Mouse (Mus musculus) c-Kit-negative CD71-positive TER-119-positive erythroid progenitor cells, embryonic 14.5 days (primary cell): ENCODE measurements around the gene Eif4g3.

Source experiments
- DNase-seq: peaks from one replicate; pipeline ENCODE4 v3.0.0-alpha.2; 2013; ENCODE audit warnings: low read depth, low spot score

Eif4g3 gene

GRCm38 (mm10) chr4:138217951-138218685 is 225.3 kb downstream of the Eif4g3 start:
- DNase-seq = no peak

DNA sequence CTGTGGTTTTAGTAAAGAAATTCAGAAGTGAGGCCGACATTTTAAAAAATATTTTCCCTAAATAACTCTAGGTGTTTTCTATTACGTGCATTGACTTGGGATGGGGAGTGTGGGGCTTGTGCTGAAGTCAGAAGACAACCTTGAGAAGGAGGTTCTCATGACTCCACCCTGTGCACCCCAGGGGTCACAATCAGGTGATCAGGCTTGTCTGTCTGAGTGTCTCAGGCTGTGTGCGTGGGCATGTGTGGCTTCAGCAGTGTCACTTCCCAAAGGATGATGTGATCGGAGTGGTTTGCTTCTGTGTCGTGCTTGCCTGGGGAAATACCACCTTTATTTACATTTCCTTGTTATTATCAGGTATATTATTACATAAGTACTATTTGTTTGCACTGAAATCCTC is 226.5 kb downstream of the Eif4g3 start:
- DNase-seq = no peak

DNA sequence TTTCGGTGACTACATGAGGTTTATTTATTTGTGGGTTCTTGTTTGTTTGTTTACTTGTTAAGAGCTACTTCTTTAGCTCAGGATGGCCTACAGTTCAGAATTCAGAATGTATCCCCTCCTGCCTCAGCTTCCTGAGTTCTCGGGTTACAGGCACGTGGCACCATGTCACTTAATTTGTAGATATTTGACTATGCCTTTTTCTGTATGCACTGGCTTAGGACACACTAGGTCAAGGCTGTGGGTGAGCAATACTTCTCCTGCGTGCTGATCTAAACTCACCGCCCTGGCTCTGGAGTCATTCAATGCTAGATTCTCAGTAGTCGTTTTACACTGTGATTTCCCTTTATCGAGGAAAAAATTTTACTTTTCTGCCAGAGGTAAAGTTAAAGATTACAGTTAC is 227.9 kb downstream of the Eif4g3 start:
- no peak for DNase-seq

DNA sequence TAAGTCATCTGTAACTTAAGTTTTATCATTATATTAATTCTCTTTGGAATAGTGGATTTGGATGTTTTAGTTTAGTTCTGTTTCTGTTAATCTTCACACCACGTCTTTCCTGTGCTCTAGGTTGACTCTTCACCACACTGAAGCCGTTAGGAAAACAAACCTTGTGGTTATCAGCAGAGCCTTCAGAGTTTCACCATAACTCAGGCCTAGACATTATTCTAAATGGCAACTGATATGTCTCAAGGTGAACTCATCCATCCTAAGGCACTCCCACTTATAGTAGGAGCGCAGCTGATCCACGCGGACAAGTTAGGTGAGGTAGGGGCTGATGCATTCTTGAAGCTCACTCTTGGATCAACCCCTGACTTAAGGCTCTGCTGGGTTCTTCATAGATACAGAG is 228.6 kb downstream of the Eif4g3 start:
- DNase-seq = no peak

DNA sequence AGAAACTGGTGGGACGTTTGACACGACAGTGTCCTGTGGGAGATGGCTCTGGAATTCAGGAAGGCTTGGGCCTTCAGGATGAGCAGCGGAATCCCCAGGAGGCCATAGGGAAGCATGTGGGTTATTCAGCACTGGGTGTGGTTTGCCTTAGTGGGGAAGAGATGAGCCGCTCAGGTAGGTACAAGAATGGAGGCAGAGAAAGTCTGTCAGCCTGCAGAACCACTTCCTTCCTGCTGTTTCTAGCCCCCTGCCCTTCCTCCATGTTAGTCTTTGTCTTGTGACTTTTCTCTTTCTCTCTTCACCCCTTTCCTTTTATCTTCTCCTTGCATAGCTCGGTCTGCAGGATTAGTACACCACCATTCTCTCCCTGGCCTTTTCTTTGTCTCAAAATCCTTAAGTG is 229.6 kb downstream of the Eif4g3 start:
- DNase-seq = no peak

DNA sequence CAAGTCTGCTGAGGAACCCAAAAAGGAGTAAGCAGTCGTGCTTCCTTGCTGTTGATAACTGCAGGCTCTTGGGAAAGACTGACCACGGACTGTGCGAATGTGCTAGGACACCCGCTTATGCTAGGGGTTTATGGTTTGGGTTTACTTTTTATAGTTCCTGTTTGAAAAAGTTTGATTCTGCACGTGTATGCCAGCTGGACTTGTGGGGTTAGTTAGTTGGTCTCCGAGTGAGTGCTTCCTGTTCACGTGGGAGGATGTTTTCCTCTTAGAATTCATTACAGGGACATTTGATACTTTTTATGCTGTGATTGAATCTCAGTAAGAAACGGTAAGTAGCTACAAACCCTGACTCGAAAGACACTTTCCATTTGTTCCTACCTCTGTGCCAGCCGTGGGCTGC is 230.8 kb downstream of the Eif4g3 start:
- no peak for DNase-seq

DNA sequence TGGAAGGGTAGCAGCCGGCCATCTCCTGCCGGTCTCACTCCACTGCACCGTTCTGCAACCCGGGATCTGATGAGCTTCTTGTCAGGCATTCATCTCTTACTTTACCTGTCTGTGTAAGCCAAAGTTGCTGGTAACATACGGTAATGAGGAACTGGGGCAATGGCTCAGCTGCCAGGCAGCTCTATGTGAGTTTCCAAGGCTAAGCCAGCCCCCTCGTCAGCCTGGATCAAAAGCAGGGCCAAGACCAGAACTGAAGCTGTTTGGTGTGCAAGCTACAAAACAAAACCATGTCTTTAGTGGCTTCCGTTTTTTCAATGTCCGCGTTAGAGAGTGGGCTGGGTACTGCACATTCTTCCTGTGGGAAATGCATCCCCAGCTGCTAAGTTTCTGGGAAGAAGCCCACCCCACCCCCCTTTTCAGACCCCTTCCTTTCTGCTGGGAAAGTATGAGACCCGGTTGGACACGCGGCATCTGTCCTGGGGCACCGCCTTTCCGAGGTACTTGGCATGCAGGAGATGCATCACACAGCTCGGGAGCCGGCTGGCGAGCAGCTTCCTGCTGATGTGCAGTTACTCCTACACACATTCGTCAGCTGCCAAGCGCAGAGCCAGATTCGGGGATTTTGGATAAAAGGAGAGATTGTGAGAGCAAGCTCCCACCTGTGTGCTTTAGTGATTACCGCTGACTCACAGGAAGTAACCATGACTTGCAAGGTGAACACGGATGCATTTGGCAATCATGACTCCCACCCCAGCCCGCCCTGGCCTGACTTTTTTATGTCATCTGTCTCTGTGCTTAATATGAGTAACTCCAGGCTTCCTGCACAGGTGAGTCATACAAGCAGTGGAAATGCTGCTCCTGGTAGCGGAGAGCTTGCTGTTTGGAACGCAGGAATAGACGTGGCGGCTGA is 254.2 kb downstream of the Eif4g3 start:
- DNase-seq = no peak

DNA sequence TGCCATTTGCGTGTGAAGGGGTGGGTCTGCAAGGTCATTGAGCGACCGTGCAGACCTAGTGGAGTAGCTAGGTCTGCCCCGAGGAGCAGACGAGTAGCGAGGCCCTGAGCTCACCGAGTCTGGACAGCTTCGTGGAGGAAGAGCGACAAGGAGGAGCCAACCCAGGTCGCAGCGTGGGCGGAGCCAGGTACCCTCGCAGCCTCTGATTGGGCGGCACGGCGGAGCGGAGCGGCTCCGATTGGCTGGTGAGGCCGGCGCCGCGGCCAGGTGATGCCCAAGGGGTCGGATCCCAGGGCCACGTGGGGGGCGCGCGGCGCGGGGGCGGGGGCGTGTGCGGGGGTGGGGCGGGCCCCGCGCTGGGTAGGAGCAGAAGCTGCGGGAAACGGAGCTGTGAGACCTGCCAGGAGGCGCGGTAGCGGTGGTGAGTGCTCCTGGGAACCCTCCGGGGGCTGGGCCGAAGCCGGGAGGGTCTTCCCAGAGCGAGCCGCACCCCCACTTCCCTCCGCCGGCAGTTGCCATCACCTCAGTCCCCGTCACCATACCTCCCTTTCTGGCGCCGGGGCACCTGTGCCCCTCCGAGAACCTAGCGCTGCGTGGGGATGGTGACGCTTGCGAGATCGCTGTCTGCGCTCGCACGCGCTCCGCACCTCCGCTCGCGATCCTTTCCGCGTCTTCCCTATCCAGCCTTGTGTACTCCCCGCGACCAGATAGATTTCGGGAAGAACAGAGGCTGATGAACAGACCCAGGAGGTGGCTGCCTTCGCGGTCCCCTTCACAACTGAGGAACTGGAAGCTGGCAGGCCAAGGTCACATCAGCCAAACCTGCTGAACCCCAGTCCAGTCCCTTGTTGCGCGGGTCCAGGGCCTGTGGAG is 257.5 kb downstream of the Eif4g3 start, which contains the start of the genes Sh2d5 and Kif17:
Gene Sh2d5 (plus strand): TSS at position 316 of the 873 bp plus-strand sequence.
Gene Kif17 (plus strand): TSS at position 348 of the 873 bp plus-strand sequence.
- DNase-seq = no peak

GRCm38 (mm10) chr4:138251819-138252218 is 259.0 kb downstream of the Eif4g3 start:
- no peak for DNase-seq

DNA sequence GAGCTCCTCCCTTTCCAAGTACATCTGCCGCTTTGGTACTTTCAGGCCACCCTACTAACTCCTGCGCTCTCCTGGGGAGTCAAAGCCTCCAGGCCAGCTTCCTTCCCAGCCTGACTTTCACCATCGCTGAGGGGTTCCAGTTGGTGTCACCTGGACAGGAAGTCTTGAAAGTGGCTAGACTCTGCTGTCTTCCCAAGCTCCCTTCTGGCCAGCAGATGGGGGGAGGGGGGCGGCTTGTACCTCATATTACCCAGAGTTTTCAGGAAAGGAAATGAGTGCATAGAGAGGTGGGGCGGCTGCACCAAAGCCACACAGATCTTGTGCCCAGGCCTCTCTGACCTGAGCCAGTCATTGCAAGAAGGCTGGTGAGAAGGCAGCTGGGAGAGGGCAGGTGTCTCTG is 259.4 kb downstream of the Eif4g3 start:
- DNase-seq = no peak

DNA sequence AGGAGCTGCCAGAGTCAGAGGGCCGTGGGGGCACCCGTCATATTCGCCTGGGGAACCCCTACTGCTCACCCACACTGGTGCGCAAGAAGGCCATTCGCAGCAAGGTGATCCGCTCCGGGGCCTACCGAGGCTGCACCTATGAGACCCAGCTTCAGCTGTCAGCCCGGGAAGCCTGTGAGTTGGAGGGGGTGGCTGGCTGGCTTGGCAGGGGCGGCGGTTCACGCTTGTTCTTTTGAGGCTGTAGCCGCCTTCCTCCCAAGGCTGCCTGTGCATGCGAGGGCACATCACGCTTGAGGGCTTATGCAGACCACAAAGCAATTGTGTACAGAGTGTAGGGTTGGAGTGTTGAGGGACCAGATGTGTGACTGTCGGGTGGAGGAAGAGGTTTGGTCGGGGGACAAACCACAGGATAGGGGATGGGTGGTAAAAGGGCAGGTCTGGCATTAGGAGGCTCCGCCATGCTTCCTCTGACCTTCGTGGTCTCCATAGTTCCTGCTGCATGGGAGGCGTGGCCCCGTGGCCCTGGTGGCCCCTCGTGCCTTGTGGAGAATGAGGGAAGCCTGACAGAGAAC is 264.4 kb downstream of the Eif4g3 start:
- no peak for DNase-seq
